Mouse (Mus musculus) activated CD4-positive, CD25-positive, alpha-beta regulatory T cell, adult 4 months (primary cell): Measurements from ENCODE around the gene Hmgcl. TPM values are rescaled to one million over a fixed set of nuclear protein-coding genes. Genes with fewer than 3 reads are reported as not detected.
"Not testable (repeated sequence)": the region's sequence is repeated elsewhere in the genome, so short reads cannot be mapped to it uniquely, and the experiment has no call there.

Experiments
- ATAC-seq: one replicate; pipeline ENCODE4 v1.8.0; 2017
- polyA plus RNA-seq, 2 experiments: library from polyadenylated mRNA; unstranded; fragments of 100-300 nt; shearing (Covaris generic); gene quantifications; one replicate each; pipeline ENCODE4 v1.2.1; 2017

Gene Hmgcl
- polyA plus RNA-seq, 2 experiments from 2014 or later = 73.0 to 74.3 TPM

GRCm38 (mm10) chr4:135962198-135962597 lies 15.9 kb downstream of the Hmgcl start:
- ATAC-seq = no peak

- ATAC-seq = no peak
These were observed 16.7 kb downstream of the Hmgcl start for GRCm38 (mm10) chr4:135962946-135963345.

- peak; percentile 84 for ATAC-seq
These were observed 17.4 kb downstream of the Hmgcl start, which contains the start of gene Gale for GRCm38 (mm10) chr4:135963457-135964193. Gene Gale, plus strand, starts transcription at chr4:135963727.

GRCm38 (mm10) chr4:135964426-135964825 lies 18.2 kb downstream of the Hmgcl start:
- no peak for ATAC-seq

GRCm38 (mm10) chr4:135965113-135965512 lies 18.9 kb downstream of the Hmgcl start:
- no peak for ATAC-seq

- no peak for ATAC-seq
These were observed 20.0 kb downstream of the Hmgcl start for GRCm38 (mm10) chr4:135966283-135966682.

- no peak for ATAC-seq
These were observed 21.0 kb downstream of the Hmgcl start for GRCm38 (mm10) chr4:135967086-135967760.

GRCm38 (mm10) chr4:135968271-135968869 lies 22.1 kb downstream of the Hmgcl start:
- ATAC-seq = no peak

GRCm38 (mm10) chr4:135969070-135969750 lies 23.0 kb downstream of the Hmgcl start:
- ATAC-seq = no peak

- ATAC-seq = no peak
These were observed 24.3 kb downstream of the Hmgcl start for GRCm38 (mm10) chr4:135970585-135970984.

- ATAC-seq = peak; percentile 59
These were observed 25.7 kb downstream of the Hmgcl start for GRCm38 (mm10) chr4:135971805-135972555.

- ATAC-seq = peak; percentile 77
These were observed 26.3 kb downstream of the Hmgcl start, which contains the start of gene Lypla2 for GRCm38 (mm10) chr4:135972556-135972906. Gene Lypla2, minus strand, starts transcription at chr4:135972626.

- ATAC-seq = no peak
These were observed 26.9 kb downstream of the Hmgcl start for GRCm38 (mm10) chr4:135972911-135973811.

- no peak for ATAC-seq
These were observed 29.9 kb downstream of the Hmgcl start for GRCm38 (mm10) chr4:135976146-135976545.

- not testable (repeated sequence) for ATAC-seq
These were observed 34.0 kb downstream of the Hmgcl start for GRCm38 (mm10) chr4:135980223-135980622.

GRCm38 (mm10) chr4:135981524-135982063 lies 35.3 kb downstream of the Hmgcl start:
- no peak for ATAC-seq

- no peak for ATAC-seq
These were observed 38.3 kb downstream of the Hmgcl start for GRCm38 (mm10) chr4:135984556-135984955.

GRCm38 (mm10) chr4:135985193-135985592 lies 38.9 kb downstream of the Hmgcl start:
- no peak for ATAC-seq

GRCm38 (mm10) chr4:135985769-135986168 lies 39.5 kb downstream of the Hmgcl start:
- ATAC-seq = no peak

- ATAC-seq = no peak
These were observed 40.2 kb downstream of the Hmgcl start for GRCm38 (mm10) chr4:135986301-135986942.
